In genomic region chr5:115516908-115517307, GRCm38 (mm10) we compare ENCODE assay signal across 12 mouse cellular contexts. TPM values are rescaled to one million over a fixed set of nuclear protein-coding genes. Genes with fewer than 3 reads are reported as not detected.
DNase-seq lines count a peak whose midpoint lies in the region; ATAC-seq and TF ChIP-seq lines count a peak whose summit lies in the region.
"Had no signal": no experiment of that assay in that cellular context is flagged by ENCODE, and none has a peak within 500 bp of the region (broad histone marks: within the 10 kb centered on the region; RNA-seq: fewer than 3 reads in every experiment).

No protein-coding gene starts in this region.

- peak overlapping the region; percentile 63 for H3K4me2 ChIP-seq in liver, postnatal 0 days (ENCODE audit: low read depth, low read length)
- H3K4me2 ChIP-seq in forebrain, embryonic 12.5 days, result no peak overlapping the region
- H3K4me2 ChIP-seq: hindbrain, embryonic 14.5 days had no signal

- no peak for TF ChIP-seq CTCF in liver, adult 2 months (IDR thresholded peaks at IDR 0.05; ENCODE audit: low read depth, low read length)
- no peak for TF ChIP-seq CTCF in bone marrow, adult 2 months (IDR thresholded peaks at IDR 0.05; ENCODE audit: control insufficient read depth, insufficient read depth, low read length)
- no peak for TF ChIP-seq CTCF in liver, postnatal 0 days (IDR thresholded peaks at IDR 0.05; ENCODE audit: low read depth)

- 57% methylated on average over 7 of the region's 7 CpGs for WGBS in liver, adult 2 months
- WGBS in bone marrow, adult 2 months, result 21% methylated on average over 7 of the region's 7 CpGs
- WGBS in liver, postnatal 0 days (ENCODE audit: insufficient replicate concordance), result 52% methylated on average over 7 of the region's 7 CpGs
- 95% methylated on average over 7 of the region's 7 CpGs for WGBS in forebrain, embryonic 12.5 days

- peaks cover 22% of the 10 kb centered on the region; the same call in 1 of the 2 replicates for H3K79me2 ChIP-seq in liver, adult 2 months (ENCODE audit: control insufficient read depth, insufficient read depth, low read length)

- TF ChIP-seq POLR2A in liver, adult 2 months (IDR thresholded peaks at IDR 0.05; ENCODE audit: extremely low read depth, insufficient read depth, low read length), result no peak
- TF ChIP-seq POLR2A in bone marrow, adult 2 months (IDR thresholded peaks at IDR 0.05; ENCODE audit: borderline replicate concordance, control insufficient read depth, low read depth, low read length), result no peak

- no peaks in the 10 kb centered on the region for H3K36me3 ChIP-seq in liver, adult 2 months (ENCODE audit: control insufficient read depth, insufficient read depth, low read length)
- H3K36me3 ChIP-seq in liver, postnatal 0 days (replicated peaks; ENCODE audit: insufficient read depth, low read length), result peaks cover 9% of the 10 kb centered on the region; the same call in 1 of the 2 replicates
- H3K36me3 ChIP-seq in forebrain, embryonic 12.5 days (replicated peaks), result no peaks in the 10 kb centered on the region

- no peak for ATAC-seq in liver, postnatal 0 days
- ATAC-seq in forebrain, embryonic 12.5 days (ENCODE audit: low FRiP score), result no peak
- ATAC-seq: forebrain, embryonic 16.5 days had no signal

- no peak for TF ChIP-seq EP300 in liver, postnatal 0 days (IDR thresholded peaks at IDR 0.05; ENCODE audit: low read depth)

- peak; percentile 94 for DNase-seq in heart, adult 11 months
- no peak for DNase-seq in heart, adult 8-10 months (ENCODE audit: low spot score)
- no peak for DNase-seq in liver, adult 2 months (ENCODE audit: extremely low read depth, low read depth, low spot score)
- DNase-seq in liver, result no peak
- no peak for DNase-seq in liver, postnatal 0 days
- no peak for DNase-seq in Muller cell, postnatal 12 days (ENCODE audit: inconsistent ontology term)
- DNase-seq: layer of hippocampus, postnatal 36 days had no signal

- no peak overlapping the region for H3K9ac ChIP-seq in liver, adult 2 months (ENCODE audit: low read depth, low read length)
- H3K9ac ChIP-seq in liver, postnatal 0 days (replicated peaks), result no peak overlapping the region
- no peak overlapping the region for H3K9ac ChIP-seq in forebrain, embryonic 12.5 days
- H3K9ac ChIP-seq: hindbrain, embryonic 14.5 days had no signal

- no peaks in the 10 kb centered on the region for H3K27me3 ChIP-seq in liver, adult 2 months (ENCODE audit: control insufficient read depth, insufficient read depth, low read length)
- no peaks in the 10 kb centered on the region for H3K27me3 ChIP-seq in liver, postnatal 0 days (ENCODE audit: insufficient read depth, low read length)
- no peaks in the 10 kb centered on the region for H3K27me3 ChIP-seq in forebrain, embryonic 12.5 days

- peaks cover 46% of the 10 kb centered on the region for H3K4me1 ChIP-seq in liver, adult 2 months (ENCODE audit: control insufficient read depth, insufficient read depth, low read length)
- H3K4me1 ChIP-seq in bone marrow, adult 2 months (ENCODE audit: control insufficient read depth, insufficient read depth, low read length), result peaks cover 14% of the 10 kb centered on the region
- H3K4me1 ChIP-seq in liver, postnatal 0 days (ENCODE audit: insufficient read depth), result peaks cover 52% of the 10 kb centered on the region
- peaks cover 18% of the 10 kb centered on the region for H3K4me1 ChIP-seq in forebrain, embryonic 12.5 days

- no peak overlapping the region for H3K4me3 ChIP-seq in liver, adult 2 months (ENCODE audit: insufficient read depth, low read depth, low read length)
- H3K4me3 ChIP-seq in bone marrow, adult 2 months (replicated peaks; ENCODE audit: control insufficient read depth, low read depth, low read length), result peak overlapping the region; percentile 18
- no peak overlapping the region for H3K4me3 ChIP-seq in liver, postnatal 0 days (ENCODE audit: low read depth, low read length)
- no peak overlapping the region for H3K4me3 ChIP-seq in forebrain, embryonic 12.5 days (replicated peaks)

- H3K9me3 ChIP-seq in liver, postnatal 0 days (ENCODE audit: low read length), result no peaks in the 10 kb centered on the region
- no peaks in the 10 kb centered on the region for H3K9me3 ChIP-seq in forebrain, embryonic 12.5 days

- peak overlapping the region; percentile 81 for H3K27ac ChIP-seq in liver, adult 2 months (replicated peaks; ENCODE audit: insufficient read depth, low read depth, low read length)
- peak overlapping the region; percentile 92 for H3K27ac ChIP-seq in bone marrow, adult 2 months (ENCODE audit: control insufficient read depth, insufficient read depth, low read depth, low read length, poor library complexity)
- H3K27ac ChIP-seq in liver, postnatal 0 days (ENCODE audit: low read depth), result peak overlapping the region; percentile 95
- no peak overlapping the region for H3K27ac ChIP-seq in forebrain, embryonic 12.5 days
- H3K27ac ChIP-seq: hindbrain, embryonic 14.5 days had no signal

RNA-seq across cellular contexts. Expression of gene Pxn, which starts 10.4 kb away (rescaled TPM):
- total RNA-seq in heart, adult 8-10 months (2022), result 10 to 100 TPM; 31.2 to 43.4 (median 34.1) TPM
- total RNA-seq in liver, adult 2 months (2014; rRNA removed), result 10.5 and 15.2 TPM in 2 replicates
- polyA plus RNA-seq in liver, adult 2 months (2012; rRNA removed), result 33.6 and 40.2 TPM in 2 replicates
- polyA plus RNA-seq in bone marrow, adult 2 months (2011; ENCODE audit: insufficient read depth, insufficient read length, low replicate concordance, missing spikeins), result 32.5 and 71.6 TPM in 2 replicates
- 14.9 and 16.3 TPM in 2 replicates for polyA plus RNA-seq in liver, postnatal 0 days (2015; fragmentation: Nextera tagmentation; extraction: Ambion mirVana)
- 24.6 and 25.3 TPM in 2 replicates for polyA plus RNA-seq in forebrain, embryonic 12.5 days (2016; fragmentation: Nextera tagmentation; extraction: Ambion mirVana)

RNA-seq across cellular contexts. Expression of gene Sirt4, which starts 32.4 kb away (rescaled TPM):
- total RNA-seq in heart, adult 8-10 months (2022), result 10 to 100 TPM; 17.9 to 21.4 (median 19.6) TPM
- total RNA-seq in liver, adult 2 months (2014; rRNA removed), result 11.5 and 15.0 TPM in 2 replicates
- 26.1 and 26.6 TPM in 2 replicates for polyA plus RNA-seq in liver, adult 2 months (2012; rRNA removed)
- 9.0 and 13.2 TPM in 2 replicates for polyA plus RNA-seq in bone marrow, adult 2 months (2011; ENCODE audit: insufficient read depth, insufficient read length, low replicate concordance, missing spikeins)
- polyA plus RNA-seq in liver, postnatal 0 days (2015; fragmentation: Nextera tagmentation; extraction: Ambion mirVana), result 3.5 and 3.9 TPM in 2 replicates
- polyA plus RNA-seq in forebrain, embryonic 12.5 days (2016; fragmentation: Nextera tagmentation; extraction: Ambion mirVana), result 20.0 and 23.2 TPM in 2 replicates

RNA-seq across cellular contexts. Expression of gene Rplp0, which starts 42.4 kb away (rescaled TPM):
- 100 to 1,000 TPM; 591 to 710 (median 629) TPM for total RNA-seq in heart, adult 8-10 months (2022)
- 709 and 835 TPM in 2 replicates for total RNA-seq in liver, adult 2 months (2014; rRNA removed)
- 607 and 623 TPM in 2 replicates for polyA plus RNA-seq in liver, adult 2 months (2012; rRNA removed)
- polyA plus RNA-seq in bone marrow, adult 2 months (2011; ENCODE audit: insufficient read depth, insufficient read length, low replicate concordance, missing spikeins), result 1,167 and 1,244 TPM in 2 replicates
- 793 and 822 TPM in 2 replicates for polyA plus RNA-seq in liver, postnatal 0 days (2015; fragmentation: Nextera tagmentation; extraction: Ambion mirVana)
- 860 and 944 TPM in 2 replicates for polyA plus RNA-seq in forebrain, embryonic 12.5 days (2016; fragmentation: Nextera tagmentation; extraction: Ambion mirVana)

RNA-seq across cellular contexts. Expression of gene Gcn1l1, which starts 48.1 kb away (rescaled TPM):
- 10 to 100 TPM; 35.7 to 41.6 (median 39.3) TPM for total RNA-seq in heart, adult 8-10 months (2022)
- total RNA-seq in liver, adult 2 months (2014; rRNA removed), result 14.8 and 18.3 TPM in 2 replicates
- polyA plus RNA-seq in liver, adult 2 months (2012; rRNA removed), result 23.2 and 28.8 TPM in 2 replicates
- 23.3 and 38.4 TPM in 2 replicates for polyA plus RNA-seq in bone marrow, adult 2 months (2011; ENCODE audit: insufficient read depth, insufficient read length, low replicate concordance, missing spikeins)
- 7.7 and 10.3 TPM in 2 replicates for polyA plus RNA-seq in liver, postnatal 0 days (2015; fragmentation: Nextera tagmentation; extraction: Ambion mirVana)
- 60.4 and 67.4 TPM in 2 replicates for polyA plus RNA-seq in forebrain, embryonic 12.5 days (2016; fragmentation: Nextera tagmentation; extraction: Ambion mirVana)

RNA-seq across cellular contexts. Expression of gene Pla2g1b, which starts 50.8 kb away (rescaled TPM):
- total RNA-seq in heart, adult 8-10 months (2022), result not detected
- total RNA-seq in liver, adult 2 months (2014; rRNA removed), result 0.40 and 2.7 TPM in 2 replicates
- not detected in 2 replicates for polyA plus RNA-seq in liver, adult 2 months (2012; rRNA removed)
- 10.3 TPM in 1 of 2 replicates, not detected in the other for polyA plus RNA-seq in bone marrow, adult 2 months (2011; ENCODE audit: insufficient read depth, insufficient read length, low replicate concordance, missing spikeins)
- not detected in 2 replicates for polyA plus RNA-seq in liver, postnatal 0 days (2015; fragmentation: Nextera tagmentation; extraction: Ambion mirVana)
- not detected in 2 replicates for polyA plus RNA-seq in forebrain, embryonic 12.5 days (2016; fragmentation: Nextera tagmentation; extraction: Ambion mirVana)
- total RNA-seq: layer of hippocampus, postnatal 36 days; neutrophil, adult 5-6 weeks had no signal
- polyA plus RNA-seq: forebrain, embryonic 16.5 days; hindbrain, embryonic 14.5 days had no signal
